Mouse (Mus musculus): ENCODE data around the gene Sgca.
"Not testable (repeated sequence)": the region's sequence is repeated elsewhere in the genome, so short reads cannot be mapped to it uniquely, and the experiment has no call there.

Sgca gene

GRCm38 (mm10) chr11:94976199-94976598, at the start of gene Sgca:
Sgca (minus strand) TSS chr11:94976327.
- no peak for DNase-seq

GRCm38 (mm10) chr11:95025227-95026012, 49.3 kb upstream of the Sgca start:
- DNase-seq = peak in 1 of 2 experiments; percentile 62

GRCm38 (mm10) chr11:95024439-95025184, 48.5 kb upstream of the Sgca start:
- DNase-seq = no peak

GRCm38 (mm10) chr11:95023481-95023880, 47.4 kb upstream of the Sgca start:
- DNase-seq = no peak

- no peak for DNase-seq
Measured at GRCm38 (mm10) chr11:95022237-95022992, 46.3 kb upstream of the Sgca start.

GRCm38 (mm10) chr11:95015484-95015883, 39.4 kb upstream of the Sgca start:
- no peak for DNase-seq

- no peak for DNase-seq
Measured at GRCm38 (mm10) chr11:95012487-95012886, 36.4 kb upstream of the Sgca start.

GRCm38 (mm10) chr11:95012075-95012474, 35.9 kb upstream of the Sgca start:
- DNase-seq = no peak

GRCm38 (mm10) chr11:95011416-95011815, 35.3 kb upstream of the Sgca start:
- no peak for DNase-seq

GRCm38 (mm10) chr11:95010841-95011403, 34.8 kb upstream of the Sgca start:
- not testable (repeated sequence) for DNase-seq

GRCm38 (mm10) chr11:95010141-95010739, 34.1 kb upstream of the Sgca start:
- no peak for DNase-seq

GRCm38 (mm10) chr11:95009629-95010014, 33.5 kb upstream of the Sgca start, which contains the start of gene Samd14:
Samd14 (plus strand) TSS chr11:95009879.
- peak; percentile 46 to 53 for DNase-seq

GRCm38 (mm10) chr11:95008661-95009628, 32.8 kb upstream of the Sgca start:
- DNase-seq = no peak

GRCm38 (mm10) chr11:95007418-95007817, 31.3 kb upstream of the Sgca start:
- no peak for DNase-seq

GRCm38 (mm10) chr11:95006525-95007219, 30.5 kb upstream of the Sgca start:
- peak; percentile 80 to 87 for DNase-seq

GRCm38 (mm10) chr11:95006038-95006437, 29.9 kb upstream of the Sgca start:
- no peak for DNase-seq

GRCm38 (mm10) chr11:95004937-95005198, 28.7 kb upstream of the Sgca start:
- DNase-seq = no peak

- DNase-seq = no peak
Measured at GRCm38 (mm10) chr11:95004136-95004936, 28.2 kb upstream of the Sgca start.

- DNase-seq = no peak
Measured at GRCm38 (mm10) chr11:95002705-95003104, 26.6 kb upstream of the Sgca start.

Data from lung, adult 18-20 months (tissue).